Mouse (Mus musculus): Measurements from ENCODE around the gene Eln.

- TF ChIP-seq EP300 (IDR thresholded peaks at IDR 0.05; ENCODE audit: low read depth), result no peak
- TF ChIP-seq CTCF (IDR thresholded peaks at IDR 0.05; ENCODE audit: low read depth), result no peak
These were observed 69.1 kb downstream of the Eln start for GRCm38 (mm10) chr5:134678031-134678430.
